ENCODE assay signal across 26 mouse cellular contexts in the genomic region with DNA sequence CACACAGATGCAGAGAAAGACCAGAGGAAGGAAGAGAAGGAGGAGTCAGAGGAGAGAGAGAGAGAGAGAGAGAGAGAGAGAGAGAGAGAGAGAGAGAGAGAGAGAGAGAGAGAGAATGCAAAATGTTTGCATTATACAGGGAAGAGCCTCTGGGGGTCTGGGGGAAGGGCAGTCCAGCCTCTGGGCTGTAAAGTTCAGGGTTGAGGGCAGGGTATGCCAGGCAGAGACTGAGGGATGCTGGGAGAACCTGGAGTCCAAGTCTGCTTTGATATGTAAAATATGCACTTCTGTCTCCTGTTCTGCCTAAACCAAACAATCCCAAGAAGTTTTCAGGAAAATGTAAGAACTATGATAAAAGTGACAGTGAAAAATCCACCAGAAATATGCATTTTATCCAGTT.
"Had no signal": no experiment of that assay in that cellular context is flagged by ENCODE, and none has a peak within 500 bp of the region (broad histone marks: within the 10 kb centered on the region; RNA-seq: fewer than 3 reads in every experiment).

No protein-coding gene starts in this region.

- ATAC-seq: forebrain, embryonic 13.5 days; forebrain, embryonic 14.5 days; forebrain, embryonic 15.5 days; forebrain, embryonic 16.5 days; forebrain, postnatal 0 days had no signal

- H3K4me3 ChIP-seq: embryonic facial prominence, embryonic 10.5 days; embryonic facial prominence, embryonic 12.5 days; embryonic facial prominence, embryonic 13.5 days; embryonic facial prominence, embryonic 15.5 days; erythroblast, embryonic 14.5 days; forebrain, embryonic 10.5 days; forebrain, embryonic 12.5 days; forebrain, embryonic 13.5 days; forebrain, embryonic 15.5 days; gastrocnemius, adult 2 months; heart, adult 2 months; heart, embryonic 10.5 days had no signal

- H3K27ac ChIP-seq: embryonic facial prominence, embryonic 10.5 days; embryonic facial prominence, embryonic 12.5 days; embryonic facial prominence, embryonic 13.5 days; embryonic facial prominence, embryonic 15.5 days; forebrain, embryonic 10.5 days; forebrain, embryonic 12.5 days; forebrain, embryonic 13.5 days; forebrain, embryonic 15.5 days; gastrocnemius, adult 2 months; heart, adult 2 months; heart, embryonic 10.5 days had no signal

- H3K27me3 ChIP-seq: embryonic facial prominence, embryonic 13.5 days; embryonic facial prominence, embryonic 15.5 days; forebrain, embryonic 12.5 days; forebrain, embryonic 13.5 days had no signal

- H3K9ac ChIP-seq: embryonic facial prominence, embryonic 12.5 days; embryonic facial prominence, embryonic 13.5 days; embryonic facial prominence, embryonic 15.5 days; forebrain, embryonic 12.5 days; forebrain, embryonic 13.5 days; forebrain, embryonic 15.5 days; forebrain, postnatal 0 days had no signal

- DNase-seq: cerebellum, postnatal 10 days; cerebellum, postnatal 14 days; cerebellum, postnatal 25 days; cerebellum, postnatal 36 days; embryo, embryonic 11 days; forebrain, postnatal 0 days; gastrocnemius, adult 2 months; gastrocnemius, postnatal 10 days; gastrocnemius, postnatal 14 days; gastrocnemius, postnatal 25 days; gastrocnemius, postnatal 36 days; heart, adult 11 months; heart, adult 18-20 months; heart, adult 2 months had no signal

- H3K4me2 ChIP-seq: embryonic facial prominence, embryonic 12.5 days; embryonic facial prominence, embryonic 13.5 days; embryonic facial prominence, embryonic 15.5 days; forebrain, embryonic 12.5 days; forebrain, embryonic 13.5 days; forebrain, embryonic 15.5 days had no signal

- H3K36me3 ChIP-seq: embryonic facial prominence, embryonic 10.5 days; embryonic facial prominence, embryonic 12.5 days; embryonic facial prominence, embryonic 13.5 days; embryonic facial prominence, embryonic 15.5 days; forebrain, embryonic 10.5 days; forebrain, embryonic 12.5 days; forebrain, embryonic 15.5 days; heart, embryonic 10.5 days had no signal

- H3K4me1 ChIP-seq: embryonic facial prominence, embryonic 10.5 days; embryonic facial prominence, embryonic 12.5 days; embryonic facial prominence, embryonic 13.5 days; embryonic facial prominence, embryonic 15.5 days; forebrain, embryonic 12.5 days; forebrain, embryonic 13.5 days; forebrain, embryonic 15.5 days; heart, embryonic 10.5 days had no signal

- H3K9me3 ChIP-seq: embryonic facial prominence, embryonic 12.5 days; embryonic facial prominence, embryonic 13.5 days; embryonic facial prominence, embryonic 15.5 days; forebrain, embryonic 10.5 days; forebrain, embryonic 12.5 days; forebrain, embryonic 13.5 days; forebrain, embryonic 15.5 days; heart, embryonic 10.5 days had no signal
